Mouse (Mus musculus) myocyte (in vitro differentiated cells): ENCODE measurements at regions not wholly inside any gene's neighbourhood (a gene's known extent, or its start where the extent isn't known, plus 50 kb on each side); places are given as distances from the start of the nearest gene placed in this dataset.

Experiments
- POLR2A ChIP-seq: IDR thresholded peaks from one replicate; pipeline ENCODE4 v1.6.1; 2011; ENCODE audit warnings: low read depth, mild to moderate bottlenecking, control low read depth, moderate library complexity; ENCODE audit not compliant: insufficient read length
- POLR2AphosphoS2 ChIP-seq: IDR thresholded peaks from one replicate; pipeline ENCODE4 v1.6.1; 2011; ENCODE audit warnings: low read depth, control low read depth; ENCODE audit not compliant: insufficient read length

DNA sequence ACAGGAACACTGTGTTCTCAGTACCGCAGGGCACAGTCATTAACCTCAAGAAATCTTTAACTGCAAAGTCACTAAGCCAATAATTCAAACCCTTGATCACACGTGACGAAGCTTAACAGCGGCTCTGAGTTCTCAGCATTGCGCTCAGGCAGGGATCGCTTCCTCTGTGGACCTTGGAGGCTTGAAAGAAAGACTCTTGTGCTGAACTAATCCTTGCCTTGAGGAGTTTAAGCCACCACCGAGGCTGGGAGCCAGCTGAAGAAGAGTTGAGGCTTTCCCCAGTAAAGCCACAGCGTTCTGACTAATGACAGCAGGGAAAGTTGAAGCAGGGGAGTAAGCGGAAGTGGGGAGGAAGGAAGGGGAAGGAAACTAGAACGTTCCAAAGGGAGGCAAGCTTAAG is 165.4 kb upstream of the Jmjd1c start:
- TF ChIP-seq POLR2AphosphoS2 (no peak), POLR2A (no peak)
